Mouse (Mus musculus): ENCODE data around the gene Edf1.

DNA sequence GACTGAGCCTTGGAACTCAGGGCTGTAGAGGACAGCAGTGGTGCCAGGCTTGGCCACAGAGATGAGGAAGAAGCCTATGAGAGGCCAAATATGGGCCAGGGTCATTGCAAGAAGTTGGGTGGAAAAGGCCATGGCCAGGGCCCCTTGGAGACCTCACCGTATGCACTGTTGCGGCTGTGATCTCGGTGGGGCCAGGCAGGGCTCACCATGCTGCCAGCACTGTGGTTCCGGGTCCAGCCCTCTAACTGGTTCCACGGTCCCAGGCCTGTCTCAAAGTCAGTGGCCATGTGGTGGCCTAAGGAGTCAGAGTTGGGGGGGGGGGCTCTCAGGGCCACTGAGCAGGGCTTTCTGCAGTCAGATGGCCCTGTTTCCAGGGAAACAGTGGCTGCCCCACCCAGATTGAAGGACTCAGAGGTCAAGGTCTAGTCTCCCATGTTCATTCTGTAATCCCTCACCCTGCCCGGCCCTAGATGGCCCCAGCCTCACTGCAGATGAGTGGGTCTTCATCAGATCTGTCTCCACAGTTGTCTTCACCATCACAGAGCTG is 10.9 kb downstream of the Edf1 start:
- TF ChIP-seq CTCF (IDR thresholded peaks at IDR 0.05) (no peak), EP300 (IDR thresholded peaks at IDR 0.05) (no peak)

Measured in lung, postnatal 0 days (tissue).